Mouse (Mus musculus) bone marrow, adult 2 months (tissue): ENCODE data around the gene Art4. TPM values are rescaled to one million over a fixed set of nuclear protein-coding genes. Genes with fewer than 3 reads are reported as not detected.
A peak's percentile ranks its signal among the peaks of the same experiment; 100 is the strongest.

Experiments used
- H3K27ac ChIP-seq: fragments of 200-500 bp; 2 replicates; pipeline ENCODE4 v1.5.1; 2012; ENCODE audit warnings: low read depth, mild to moderate bottlenecking, control low read depth, inconsistent platforms, low read length; ENCODE audit not compliant: control insufficient read depth, poor library complexity, insufficient read depth
- H3K4me1 ChIP-seq: fragments of 200-500 bp; 2 replicates; pipeline ENCODE4 v1.6.1; 2011; ENCODE audit warnings: low read length; ENCODE audit not compliant: control insufficient read depth, insufficient read depth
- H3K4me3 ChIP-seq: fragments of 200-500 bp; replicated peaks from 2 replicates; pipeline ENCODE3; 2011; ENCODE audit warnings: mild to moderate bottlenecking, low read depth, low read length, control low read depth; ENCODE audit not compliant: control insufficient read depth
- CTCF ChIP-seq: fragments of 200-500 bp; IDR thresholded peaks from 2 replicates; pipeline ENCODE4 v1.5.1; 2011; ENCODE audit warnings: low read length, control low read depth; ENCODE audit not compliant: control insufficient read depth, insufficient read depth
- POLR2A ChIP-seq: fragments of 200-500 bp; IDR thresholded peaks from 2 replicates; pipeline ENCODE4 v1.6.1; 2011; ENCODE audit warnings: low read depth, mild to moderate bottlenecking, control low read depth, low read length, borderline replicate concordance; ENCODE audit not compliant: control insufficient read depth
- WGBS: fragments of 180-500 bp; shearing (Covaris S2); methylation state at CpG from one replicate; pipeline ENCODE4 v1.1.7; 2018; 5-methylcytosine and 5-hydroxymethylcytosine counted together
- polyA plus RNA-seq: library from polyadenylated mRNA; stranded (reverse); fragments of >200 nt; gene quantifications from 2 replicates; pipeline ENCODE4 v1.2.4, GENCODE M21; 2011; ENCODE audit warnings: low replicate concordance; ENCODE audit not compliant: missing spikeins, insufficient read depth, insufficient read length

Gene Art4
- polyA plus RNA-seq, 1 experiment = 18.5 TPM

DNA sequence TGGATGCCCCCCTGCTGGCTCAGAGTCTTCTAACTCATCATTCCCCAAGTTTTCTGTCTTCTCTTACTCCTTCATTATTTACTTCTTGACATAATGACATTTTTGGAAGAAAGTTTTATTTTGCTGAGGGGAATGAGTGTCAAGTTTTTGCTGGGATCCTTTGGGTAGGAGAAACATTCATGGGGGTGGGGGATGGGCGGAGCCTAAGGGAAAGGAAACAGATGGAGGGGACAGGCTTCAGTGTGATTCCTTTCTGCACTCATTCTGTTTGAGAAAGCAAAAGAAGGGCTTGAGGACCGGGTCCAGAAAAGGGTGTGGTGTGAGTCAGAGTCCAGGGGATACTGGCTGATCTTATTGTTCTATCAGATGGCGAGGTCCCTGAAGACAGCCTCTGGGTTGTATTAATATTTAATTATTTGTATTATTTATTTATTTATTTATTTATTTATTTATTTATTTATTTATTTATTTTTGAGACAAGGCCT is 25.9 kb upstream of the Art4 start:
- no peaks in the 10 kb centered on the region for H3K4me1 ChIP-seq
- H3K4me3 ChIP-seq = no peak overlapping the region
- no peak for TF ChIP-seq CTCF
- TF ChIP-seq POLR2A = no peak
- 68% methylated on average over 3 of the region's 3 CpGs for WGBS
- no peak overlapping the region for H3K27ac ChIP-seq

DNA sequence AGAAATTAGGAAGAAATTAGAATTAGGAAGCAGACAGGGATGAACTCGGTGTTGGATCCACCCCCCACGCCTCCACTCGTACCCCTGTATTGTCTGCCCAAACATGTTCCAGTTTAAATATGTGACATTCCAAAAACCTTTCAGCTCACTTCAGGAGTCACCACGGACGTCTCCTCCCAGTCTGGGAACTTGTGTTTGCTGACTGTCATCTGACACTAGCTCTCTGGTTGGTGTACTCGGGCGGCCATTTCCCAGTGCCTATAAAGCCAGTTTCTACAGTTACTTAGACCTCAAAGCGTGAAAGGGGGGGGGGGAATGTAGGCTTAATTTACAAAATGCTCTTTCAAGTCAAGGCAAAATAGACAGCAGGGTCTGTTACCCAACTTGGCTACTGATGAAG is 24.1 kb upstream of the Art4 start:
- Histone ChIP-seq H3K4me3 (no peak overlapping the region), H3K27ac (no peak overlapping the region), H3K4me1 (no peaks in the 10 kb centered on the region)
- WGBS = 83% methylated on average over 8 of the region's 8 CpGs
- TF ChIP-seq CTCF (no peak), POLR2A (no peak)

DNA sequence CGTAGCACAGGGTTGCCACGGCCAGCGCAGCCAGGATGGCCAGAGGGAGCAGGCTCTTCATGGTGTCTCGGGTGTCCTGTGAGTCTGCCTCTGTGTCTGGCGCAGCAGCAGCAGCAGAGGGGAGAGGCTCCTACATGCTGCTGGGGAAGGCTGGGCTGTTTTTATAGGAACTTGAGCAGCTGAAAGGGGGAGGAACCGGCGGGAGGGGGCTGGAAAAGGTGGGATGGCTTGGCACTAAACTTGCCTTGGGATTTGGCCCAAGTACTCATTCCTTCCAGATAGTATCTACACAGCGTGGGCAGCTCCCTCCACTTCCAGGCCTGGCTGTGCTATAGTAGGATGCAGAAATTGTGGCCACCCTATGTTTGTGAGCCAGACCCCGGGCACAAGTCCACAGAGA is 18.1 kb upstream of the Art4 start, which contains the start of gene Mgp:
Gene Mgp (minus strand): TSS at position 154 of the 400 bp plus-strand sequence.
- TF ChIP-seq CTCF = no peak
- no peak for TF ChIP-seq POLR2A
- H3K27ac ChIP-seq = no peak within 1 kb of the TSS
- WGBS = 72% methylated on average over 9 of the region's 9 CpGs

DNA sequence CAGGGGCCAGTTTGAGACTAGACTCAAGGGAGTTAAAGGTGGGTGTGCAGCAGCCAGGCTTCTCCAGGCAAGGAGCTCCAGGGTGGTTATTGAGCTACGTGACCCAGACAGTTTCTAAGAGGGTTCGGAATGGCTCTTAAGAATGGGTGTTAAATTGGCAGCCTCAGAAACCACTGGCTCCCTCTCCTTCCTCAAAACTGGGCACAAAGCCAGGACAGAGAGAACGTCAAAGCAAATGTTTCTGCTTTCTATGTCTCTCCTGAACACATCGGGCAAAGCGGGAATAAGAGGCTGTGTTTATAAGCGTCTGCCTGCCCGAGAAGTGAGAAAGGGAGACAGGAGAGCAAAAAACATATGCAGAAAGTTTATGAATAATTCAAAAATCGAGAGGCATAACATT is 17.1 kb upstream of the Art4 start:
- TF ChIP-seq POLR2A = no peak
- no peak for TF ChIP-seq CTCF
- WGBS = 9% methylated on average over 8 of the region's 8 CpGs
- H3K4me3 ChIP-seq = no peak overlapping the region

More for the DNA sequence above, 18.1 kb upstream of the Art4 start, which contains the start of gene Mgp:
- Histone ChIP-seq H3K4me3 (no peak within 1 kb of the TSS), H3K4me1 (no peaks in the 10 kb centered on the region)

DNA sequence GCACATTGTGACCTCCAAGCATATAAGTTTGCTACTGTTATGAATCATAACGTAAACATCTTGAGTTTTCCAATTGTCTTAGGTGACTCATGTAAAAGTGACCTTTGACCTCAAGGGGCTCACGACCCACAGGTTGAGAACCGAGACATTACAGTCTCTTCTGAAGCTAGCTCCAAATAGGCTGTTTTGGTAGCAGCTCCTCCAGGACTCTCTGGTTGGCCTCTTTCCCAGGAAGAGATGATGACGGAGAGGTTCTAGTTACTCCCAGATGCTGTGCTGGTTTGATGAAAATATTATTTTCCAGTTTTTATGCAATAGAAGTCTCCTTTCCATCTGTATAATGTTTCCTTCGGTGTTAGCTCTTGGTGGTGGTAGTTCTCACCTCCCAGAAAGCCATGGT is 11.4 kb upstream of the Art4 start:
- Histone ChIP-seq H3K27ac (no peak overlapping the region), H3K4me3 (no peak overlapping the region), H3K4me1 (no peaks in the 10 kb centered on the region)
- TF ChIP-seq POLR2A (no peak), CTCF (no peak)
- WGBS = 80% methylated on average over 5 of the region's 5 CpGs

More for the DNA sequence above, 17.1 kb upstream of the Art4 start:
- Histone ChIP-seq H3K27ac (no peak overlapping the region), H3K4me1 (no peaks in the 10 kb centered on the region)

DNA sequence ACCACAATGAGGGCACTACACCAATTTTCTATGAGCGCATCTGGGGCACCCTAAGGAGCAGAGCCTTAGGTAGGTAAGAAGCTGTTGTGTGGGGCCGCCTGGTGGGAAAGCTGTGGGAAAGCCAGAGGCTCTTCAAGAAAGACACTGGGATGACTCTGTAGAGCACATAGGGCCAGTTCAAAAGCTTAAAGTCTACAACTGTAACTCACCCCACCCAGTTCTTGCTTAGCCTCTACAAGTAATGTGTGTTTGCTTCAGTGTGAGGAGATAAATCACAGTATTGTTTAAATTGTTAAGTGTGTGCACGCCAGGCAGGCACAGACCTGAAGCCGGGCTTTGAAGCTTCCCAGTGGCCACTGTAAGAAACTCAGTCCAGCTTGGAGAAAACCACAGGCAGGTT is 8.6 kb upstream of the Art4 start:
- H3K4me3 ChIP-seq = no peak overlapping the region

DNA sequence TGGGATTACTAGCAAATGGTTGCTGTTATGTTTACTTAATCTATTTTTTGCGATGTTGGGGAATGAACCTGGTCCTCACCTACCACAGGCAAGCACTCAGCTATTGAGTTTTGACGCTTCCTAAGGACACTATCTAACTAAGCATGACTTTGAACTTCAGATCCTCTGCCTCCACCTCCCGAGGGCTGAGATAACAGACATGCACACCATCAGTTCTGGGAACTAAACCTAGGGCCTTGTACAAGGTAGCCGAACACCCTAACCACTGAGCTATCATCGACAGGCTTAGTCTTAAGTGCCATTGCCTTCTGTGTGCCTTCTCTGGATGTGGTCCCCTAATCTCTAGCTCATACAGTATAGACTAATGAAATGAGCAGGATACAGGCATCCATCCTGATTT is 7.8 kb upstream of the Art4 start:
- no peaks in the 10 kb centered on the region for H3K4me1 ChIP-seq
- TF ChIP-seq POLR2A (no peak), CTCF (no peak)
- no peak overlapping the region for H3K4me3 ChIP-seq
- 76% methylated on average over 5 of the region's 5 CpGs for WGBS
- H3K27ac ChIP-seq = no peak overlapping the region

More for the DNA sequence above, 8.6 kb upstream of the Art4 start:
- H3K4me1 ChIP-seq = no peaks in the 10 kb centered on the region
- TF ChIP-seq CTCF = no peak
- TF ChIP-seq POLR2A = no peak
- no peak overlapping the region for H3K27ac ChIP-seq
- WGBS = 80% methylated on average over 4 of the region's 4 CpGs

DNA sequence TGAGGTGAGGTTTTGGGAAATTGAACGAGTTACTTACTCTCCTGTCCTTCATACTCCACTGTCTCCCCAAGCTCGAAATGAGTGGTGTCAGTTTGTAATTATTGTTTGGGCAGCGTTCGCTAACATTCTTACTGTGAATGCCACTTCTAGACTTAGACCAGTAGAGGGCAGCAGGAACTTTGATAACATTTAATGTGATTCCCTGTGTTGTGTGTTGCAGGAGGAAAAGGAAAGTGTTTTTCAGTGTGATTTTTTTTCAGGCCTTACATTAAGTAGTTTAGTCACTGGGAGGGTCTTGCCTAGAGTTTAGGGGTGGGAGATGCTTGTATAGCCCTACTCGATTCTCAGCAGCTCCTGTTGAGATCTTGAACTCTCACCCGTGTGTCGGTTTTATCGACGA is 3.5 kb upstream of the Art4 start:
- no peak overlapping the region for H3K27ac ChIP-seq
- TF ChIP-seq CTCF (no peak), POLR2A (no peak)
- WGBS = 43% methylated on average over 9 of the region's 9 CpGs
- no peak overlapping the region for H3K4me3 ChIP-seq
- no peaks in the 10 kb centered on the region for H3K4me1 ChIP-seq

DNA sequence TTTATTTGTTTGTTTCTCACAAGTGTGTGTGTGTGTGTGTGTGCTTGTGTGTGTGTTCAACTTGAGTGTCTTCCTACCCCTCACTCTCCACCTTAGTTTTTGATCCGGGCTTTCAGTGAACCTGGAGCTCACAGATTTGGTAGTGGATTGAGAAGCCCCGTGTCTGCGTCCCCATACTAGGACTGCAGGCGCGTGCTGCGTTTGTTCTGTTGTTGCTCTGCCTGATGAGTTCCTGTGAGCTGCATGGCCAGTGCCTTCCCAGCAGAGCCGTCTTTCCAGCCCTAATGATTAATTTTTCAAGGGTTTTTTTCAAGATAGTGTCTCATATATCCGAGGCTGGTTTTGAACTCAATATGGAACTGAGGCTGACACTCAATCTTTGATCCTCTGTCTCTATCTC is 887 bp upstream of the Art4 start:
- no peak overlapping the region for H3K4me3 ChIP-seq
- WGBS = 83% methylated on average over 8 of the region's 8 CpGs
- peak overlapping the region; percentile 35 for H3K27ac ChIP-seq
- TF ChIP-seq POLR2A = no peak
- TF ChIP-seq CTCF = no peak
- peaks cover 2% of the 10 kb centered on the region for H3K4me1 ChIP-seq
